Mouse (Mus musculus): ENCODE data around the gene Olfr1493-ps1.

Olfr1493-ps1 gene

GRCm38 (mm10) chr19:13722978-13723377 lies at the start of gene Olfr1493-ps1:
Gene Olfr1493-ps1 (plus strand): TSS chr19:13723278.
- in situ Hi-C loops (cut with MboI; ENCODE audit: low pct_unique_long_range_greater_than_20kb in 1 of 2, low sequenced_read_pairs in 2 of 2, unreplicated experiment in 1 of 2): no loop called here

- in situ Hi-C loops (cut with MboI; ENCODE audit: low pct_unique_long_range_greater_than_20kb in 1 of 2, low sequenced_read_pairs in 2 of 2, unreplicated experiment in 1 of 2): no loop called here
These were observed 26.1 kb upstream of the Olfr1493-ps1 start, which contains the start of gene Olfr1491 for GRCm38 (mm10) chr19:13696968-13697367. Gene Olfr1491 (plus strand): TSS chr19:13697268.

- in situ Hi-C loops (cut with MboI; ENCODE audit: low pct_unique_long_range_greater_than_20kb in 1 of 2, low sequenced_read_pairs in 2 of 2, unreplicated experiment in 1 of 2): no loop called here
These were observed 16.4 kb downstream of the Olfr1493-ps1 start, which contains the start of gene Olfr1494 for GRCm38 (mm10) chr19:13739428-13739827. Gene Olfr1494 (plus strand): TSS chr19:13739728.

- in situ Hi-C loops (cut with MboI; ENCODE audit: low pct_unique_long_range_greater_than_20kb in 1 of 2, low sequenced_read_pairs in 2 of 2, unreplicated experiment in 1 of 2): no loop called here
These were observed 26.3 kb downstream of the Olfr1493-ps1 start for GRCm38 (mm10) chr19:13749366-13749765.

GRCm38 (mm10) chr19:13764306-13764705 lies 41.2 kb downstream of the Olfr1493-ps1 start, which contains the start of gene Olfr1495:
Gene Olfr1495 (plus strand): TSS chr19:13764606.
- in situ Hi-C loops (cut with MboI; ENCODE audit: low pct_unique_long_range_greater_than_20kb in 1 of 2, low sequenced_read_pairs in 2 of 2, unreplicated experiment in 1 of 2): no loop called here

- in situ Hi-C loops (cut with MboI; ENCODE audit: low pct_unique_long_range_greater_than_20kb in 1 of 2, low sequenced_read_pairs in 2 of 2, unreplicated experiment in 1 of 2): no loop called here
These were observed 45.6 kb downstream of the Olfr1493-ps1 start for GRCm38 (mm10) chr19:13768565-13769276.

GRCm38 (mm10) chr19:13777578-13777977 lies 54.5 kb downstream of the Olfr1493-ps1 start, which contains the start of gene Olfr1496:
Gene Olfr1496 (plus strand): TSS chr19:13777878.
- in situ Hi-C loops (cut with MboI; ENCODE audit: low pct_unique_long_range_greater_than_20kb in 1 of 2, low sequenced_read_pairs in 2 of 2, unreplicated experiment in 1 of 2): no loop called here

Measured in mouse embryonic stem cell (cell line).